Mouse (Mus musculus) urinary bladder, postnatal 4 days (tissue): ENCODE data around the gene Sec61a2.
A peak's percentile ranks its signal among the peaks of the same experiment; 100 is the strongest.

ENCODE experiments used
- DNase-seq, 2 experiments: peaks; one replicate each; pipeline ENCODE4 v3.0.0; 2021 to 2022; ENCODE audit warnings: low spot score in 2 of 2

The Sec61a2 gene

GRCm38 (mm10) chr2:5894843-5895570 is at the start of gene Sec61a2:
Gene Sec61a2, minus strand, starts transcription at chr2:5895432.
- peak; percentile 99 to 100 for DNase-seq

DNA sequence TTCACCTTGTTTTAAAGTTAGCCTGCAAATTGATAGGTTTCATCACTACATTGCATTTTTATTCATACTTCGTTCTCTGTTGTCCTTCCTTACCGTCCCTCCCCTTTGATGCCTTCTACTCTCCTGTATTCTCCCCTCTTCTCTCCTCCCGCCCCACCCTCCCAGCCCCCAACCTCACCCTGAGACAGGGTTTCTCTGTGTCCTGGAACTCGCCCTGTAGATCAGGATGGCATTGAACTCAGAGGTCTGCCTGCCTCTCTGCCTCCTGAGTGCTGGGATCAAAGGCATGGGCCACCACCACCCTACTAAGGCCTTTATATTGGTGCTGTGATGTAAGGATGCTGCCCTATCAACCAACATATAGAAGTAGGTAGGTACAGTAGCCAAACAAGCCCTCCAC is 47.8 kb upstream of the Sec61a2 start:
- DNase-seq = no peak

DNA sequence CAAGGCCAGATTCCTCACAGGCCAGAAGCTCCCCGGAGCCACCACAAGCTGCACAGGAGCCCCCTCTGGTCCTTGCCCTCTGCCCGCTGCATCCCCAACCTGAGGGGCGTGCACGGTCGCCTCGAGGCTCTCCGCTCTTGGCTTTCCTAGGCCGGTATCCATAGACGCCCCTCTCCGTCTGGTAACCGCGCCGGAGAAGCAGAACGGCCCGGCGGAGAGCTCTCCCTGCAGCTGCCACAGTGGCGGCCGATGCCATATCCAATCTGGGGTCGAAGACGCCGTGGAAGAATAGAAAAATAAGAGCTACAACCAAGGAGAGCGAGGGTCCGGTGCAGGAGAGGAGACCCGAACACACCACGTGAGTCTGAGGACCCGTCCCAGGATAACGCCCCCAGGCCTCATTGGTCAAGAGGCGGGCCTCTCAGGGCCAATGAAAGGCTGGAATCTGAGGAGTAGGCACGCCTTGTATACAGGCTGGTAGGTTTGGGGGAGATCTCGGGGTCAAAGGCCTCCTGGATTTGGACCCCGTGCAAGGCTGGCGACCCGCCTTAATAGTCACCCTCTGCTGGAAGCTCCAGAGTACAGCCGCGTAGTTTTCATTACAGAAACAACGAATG is 47.3 kb upstream of the Sec61a2 start, which contains the start of gene Dhtkd1:
Gene Dhtkd1 (minus strand): TSS at position 377 of the 617 bp plus-strand sequence.
- peak; percentile 48 to 70 for DNase-seq

DNA sequence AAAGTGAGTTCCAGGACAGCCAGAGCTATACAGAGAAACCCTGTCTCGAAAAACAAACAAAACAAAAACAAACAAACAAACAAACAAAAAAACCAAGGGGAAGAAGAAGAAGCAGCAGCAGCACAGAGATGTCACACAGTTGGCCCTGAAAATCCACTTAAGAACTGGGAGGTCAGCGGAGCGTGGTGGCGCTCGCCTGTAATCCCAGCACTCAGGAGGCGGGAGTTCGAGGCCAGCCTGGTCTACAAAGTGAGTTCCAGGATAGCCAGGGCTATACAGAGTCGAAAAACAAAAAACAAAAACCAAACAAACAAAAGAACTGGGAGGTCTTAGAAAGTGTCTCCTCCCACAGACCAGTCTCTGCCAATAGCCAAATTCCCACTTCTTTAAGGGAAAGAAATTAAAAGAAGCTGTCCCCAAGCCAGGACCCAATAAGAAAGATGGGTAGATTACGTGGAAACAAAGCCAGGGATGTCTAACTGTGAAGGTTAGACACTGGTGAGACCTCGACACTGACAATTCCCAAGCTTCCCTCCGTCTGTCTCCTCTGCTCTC is 46.7 kb upstream of the Sec61a2 start:
- DNase-seq = peak in 1 of 2 experiments; percentile 42

GRCm38 (mm10) chr2:5940936-5941335 is 45.7 kb upstream of the Sec61a2 start:
- DNase-seq = no peak

GRCm38 (mm10) chr2:5939911-5940310 is 44.7 kb upstream of the Sec61a2 start:
- DNase-seq = no peak

DNA sequence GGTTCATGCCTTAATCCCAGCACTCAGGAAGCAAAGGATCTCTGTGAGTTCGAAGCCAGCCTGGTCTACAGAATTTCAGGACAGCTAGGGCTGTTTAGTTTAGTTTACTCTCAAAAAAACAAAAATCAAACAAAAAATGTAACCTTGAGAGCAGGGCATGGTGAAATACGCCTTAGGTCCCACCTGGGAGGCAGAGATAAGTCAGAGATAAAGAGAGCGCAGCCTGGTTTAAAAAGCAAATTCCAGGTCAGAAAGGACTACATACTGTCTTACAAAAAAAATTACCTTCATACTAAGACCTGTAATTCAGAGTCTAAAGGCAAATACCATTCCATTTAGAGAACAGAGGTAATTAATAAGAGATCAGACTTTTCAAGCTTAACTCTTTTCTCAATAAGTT is 44.1 kb upstream of the Sec61a2 start:
- DNase-seq = no peak

DNA sequence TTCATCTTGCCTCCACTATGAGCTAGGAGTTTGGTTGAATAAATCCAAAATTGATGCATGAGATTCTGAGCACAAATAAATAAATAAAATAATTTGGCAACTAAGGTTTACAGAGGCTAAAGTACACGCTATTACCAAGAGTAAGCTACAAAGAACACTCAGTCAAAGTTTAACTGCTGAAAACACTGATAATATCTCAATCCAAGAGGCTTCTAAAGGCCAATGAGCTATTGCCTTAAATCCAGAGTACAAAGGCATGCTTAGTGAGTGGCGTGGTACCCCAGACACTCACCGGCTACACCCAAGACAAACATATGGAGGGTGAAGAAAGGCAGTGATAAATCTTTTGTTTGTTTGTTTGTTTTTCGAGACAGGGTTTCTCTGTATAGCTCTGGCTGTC is 41.3 kb upstream of the Sec61a2 start:
- DNase-seq = no peak

DNA sequence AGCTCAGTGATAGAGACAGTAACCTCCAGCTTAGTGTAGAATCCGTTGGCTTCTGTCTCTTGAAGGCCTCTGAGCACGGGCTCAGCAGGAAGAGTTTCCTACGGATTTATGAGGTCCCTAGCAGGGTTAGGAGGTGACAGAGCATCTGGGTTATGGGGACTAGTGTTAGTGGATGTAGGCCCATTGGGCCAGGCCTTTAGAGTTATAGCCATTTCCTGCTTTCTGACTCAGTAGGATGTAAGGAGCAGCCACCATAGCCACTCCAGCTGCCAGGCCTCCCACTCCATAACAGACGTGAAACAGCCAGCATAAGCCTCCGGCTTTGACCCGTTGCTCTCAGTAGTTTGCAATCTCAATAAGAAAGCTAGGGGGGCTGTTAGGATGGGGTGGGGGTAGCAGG is 40.8 kb upstream of the Sec61a2 start:
- no peak for DNase-seq

- DNase-seq = no peak
Observed at GRCm38 (mm10) chr2:5934936-5935335, 39.7 kb upstream of the Sec61a2 start.

GRCm38 (mm10) chr2:5931938-5932337 is 36.7 kb upstream of the Sec61a2 start:
- no peak for DNase-seq

- no peak for DNase-seq
Observed at GRCm38 (mm10) chr2:5930291-5931054, 35.2 kb upstream of the Sec61a2 start.

- no peak for DNase-seq
Observed at GRCm38 (mm10) chr2:5929793-5930192, 34.6 kb upstream of the Sec61a2 start.

GRCm38 (mm10) chr2:5927481-5927880 is 32.2 kb upstream of the Sec61a2 start:
- no peak for DNase-seq

DNA sequence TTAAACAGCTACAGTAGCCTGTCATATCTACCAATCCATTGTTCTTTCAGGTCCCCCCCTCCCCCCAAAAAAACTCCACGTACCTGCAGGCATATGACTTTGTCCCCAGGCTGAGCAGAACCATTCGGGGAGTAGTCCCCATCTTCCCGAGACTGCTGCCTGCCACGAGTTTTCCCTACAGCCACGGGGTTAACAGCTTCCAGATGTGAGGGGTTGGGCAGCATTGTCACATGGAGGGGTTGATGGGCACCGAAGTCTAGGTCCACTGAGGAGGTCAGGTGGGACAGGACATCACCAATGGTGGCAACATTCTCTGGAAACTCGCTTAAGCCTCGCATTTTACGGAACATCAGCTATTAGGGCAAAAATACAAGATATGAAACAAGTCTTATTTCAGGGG is 28.6 kb upstream of the Sec61a2 start:
- no peak for DNase-seq

GRCm38 (mm10) chr2:5922823-5923222 is 27.6 kb upstream of the Sec61a2 start:
- DNase-seq = no peak

- DNase-seq = no peak
Observed at GRCm38 (mm10) chr2:5911282-5911965, 16.2 kb upstream of the Sec61a2 start.

DNA sequence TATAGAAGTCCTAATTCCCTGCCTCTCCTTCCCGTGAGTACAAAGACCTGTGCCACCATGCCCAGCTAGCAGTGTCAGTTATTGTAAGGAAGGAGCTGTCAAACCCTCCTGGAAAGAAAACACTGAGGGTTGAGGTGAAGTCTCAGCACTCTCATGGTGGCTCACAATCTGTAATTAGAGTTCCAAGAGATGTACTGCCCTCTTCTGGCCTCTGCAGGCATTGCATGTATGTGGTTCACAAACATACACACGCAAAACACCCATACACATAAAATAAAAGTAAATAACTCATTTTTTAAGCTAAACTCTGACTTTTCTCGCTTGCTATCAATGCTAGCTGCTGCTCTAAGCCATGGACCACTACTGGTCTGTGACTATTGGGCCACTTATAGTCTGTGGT is 11.4 kb upstream of the Sec61a2 start:
- DNase-seq = no peak

GRCm38 (mm10) chr2:5906092-5906491 is 10.9 kb upstream of the Sec61a2 start:
- DNase-seq = no peak

DNA sequence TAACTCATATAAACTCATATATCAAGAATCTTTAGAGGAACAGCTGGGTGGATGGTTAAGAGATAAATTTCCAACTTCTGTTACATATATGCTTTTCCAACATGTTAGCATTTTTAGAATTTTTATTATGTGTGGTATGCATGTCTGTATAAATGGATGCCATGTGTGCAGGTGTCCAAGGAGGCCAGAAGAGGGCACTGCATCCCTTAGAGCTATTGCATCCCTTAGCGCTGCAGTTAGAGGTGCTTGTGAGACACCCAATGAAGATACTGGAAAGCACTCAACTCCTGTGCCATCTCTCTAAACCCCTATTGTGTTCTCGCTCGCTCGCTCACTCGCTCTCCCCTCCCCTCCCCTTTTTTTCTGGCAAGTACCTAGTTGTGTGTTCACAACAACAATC is 4.9 kb upstream of the Sec61a2 start:
- DNase-seq = no peak

DNA sequence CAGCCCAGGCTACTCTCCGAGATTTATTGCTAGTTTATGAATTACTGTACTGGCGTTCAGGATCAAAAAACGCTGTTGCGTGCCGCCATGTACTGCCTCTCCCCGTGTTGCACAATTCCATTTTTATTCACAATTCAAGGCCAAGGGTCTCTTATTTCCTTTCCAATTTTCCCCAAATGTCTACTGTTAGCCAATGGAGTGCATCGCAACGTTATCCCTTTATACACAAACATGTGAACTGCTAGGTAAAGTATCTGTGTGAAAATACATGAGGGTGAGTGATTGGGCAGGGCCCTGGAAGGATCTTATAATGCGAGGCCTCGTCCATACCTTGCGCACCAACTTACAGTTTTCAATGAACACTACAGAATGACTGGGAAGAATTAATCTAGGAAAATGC is 936 bp downstream of the Sec61a2 start:
- DNase-seq = no peak

DNA sequence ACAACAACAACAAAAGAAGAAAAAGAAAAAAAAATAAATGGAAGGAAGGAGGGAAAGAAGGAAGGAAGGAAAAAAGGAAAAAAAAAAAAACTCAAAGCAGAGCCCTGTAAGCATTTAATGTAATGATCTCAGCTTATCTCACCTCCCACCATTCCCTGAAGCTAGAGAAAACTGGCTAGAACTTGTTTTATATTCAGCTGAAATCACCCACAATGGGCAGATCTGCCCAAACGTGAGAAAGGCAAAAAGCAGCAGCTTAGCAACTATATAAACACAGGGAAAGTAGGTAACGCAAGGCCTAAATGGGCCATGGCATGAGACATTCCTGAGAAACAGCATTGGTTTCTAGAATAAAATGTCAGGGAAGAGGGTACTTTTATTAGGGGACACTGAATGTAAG is 5.8 kb downstream of the Sec61a2 start:
- DNase-seq = no peak
